Mouse (Mus musculus): ENCODE data around the gene Gm30083.
A peak's percentile ranks its signal among the peaks of the same experiment; 100 is the strongest.

Gene Gm30083

DNA sequence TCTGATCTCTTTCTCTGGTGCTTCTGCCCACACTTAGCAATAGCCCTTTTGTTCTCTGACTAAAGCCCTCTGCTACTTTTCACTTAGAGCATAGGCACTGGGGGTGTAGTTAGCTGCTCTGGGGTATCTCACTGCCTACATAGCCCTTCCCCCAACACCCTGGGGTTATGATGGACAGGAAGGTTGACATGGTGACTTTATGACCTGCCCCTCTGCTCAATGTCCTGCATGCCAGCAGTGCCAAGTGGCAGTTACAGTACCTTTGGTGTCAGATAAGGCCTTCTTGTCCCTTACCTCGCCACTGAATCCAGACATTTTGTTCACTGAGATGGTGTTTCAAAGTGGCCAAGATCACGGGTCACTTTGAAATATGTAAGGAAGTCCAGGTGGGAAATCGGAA, at the start of gene Gm30083:
Gene Gm30083 (minus strand): TSS at position 120 of the 400 bp plus-strand sequence.
- DNase-seq (ENCODE audit: low read depth) = no peak

DNA sequence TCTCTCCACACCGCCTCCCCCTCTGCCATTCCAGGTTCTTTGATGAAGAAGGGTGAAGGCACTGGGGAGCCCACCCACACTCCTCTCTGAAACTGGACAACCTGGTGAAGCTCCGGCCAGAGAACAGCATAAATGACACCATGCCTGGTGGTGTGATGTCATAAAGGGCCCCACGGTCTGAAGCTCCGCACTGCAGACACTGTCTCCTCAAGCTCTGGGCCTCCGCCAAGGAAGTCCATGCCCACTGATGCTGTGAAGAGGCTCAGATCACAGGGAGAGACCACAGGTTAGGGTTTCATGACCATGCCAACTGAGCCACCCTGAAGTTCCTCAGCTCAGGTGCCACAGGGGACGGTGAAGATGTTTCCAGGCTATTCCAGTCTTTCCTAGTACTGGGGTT, 37.5 kb upstream of the Gm30083 start, which contains the start of gene Antxrl:
Gene Antxrl (plus strand): TSS at position 192 of the 400 bp plus-strand sequence.
- no peak for DNase-seq (ENCODE audit: low read depth)

DNA sequence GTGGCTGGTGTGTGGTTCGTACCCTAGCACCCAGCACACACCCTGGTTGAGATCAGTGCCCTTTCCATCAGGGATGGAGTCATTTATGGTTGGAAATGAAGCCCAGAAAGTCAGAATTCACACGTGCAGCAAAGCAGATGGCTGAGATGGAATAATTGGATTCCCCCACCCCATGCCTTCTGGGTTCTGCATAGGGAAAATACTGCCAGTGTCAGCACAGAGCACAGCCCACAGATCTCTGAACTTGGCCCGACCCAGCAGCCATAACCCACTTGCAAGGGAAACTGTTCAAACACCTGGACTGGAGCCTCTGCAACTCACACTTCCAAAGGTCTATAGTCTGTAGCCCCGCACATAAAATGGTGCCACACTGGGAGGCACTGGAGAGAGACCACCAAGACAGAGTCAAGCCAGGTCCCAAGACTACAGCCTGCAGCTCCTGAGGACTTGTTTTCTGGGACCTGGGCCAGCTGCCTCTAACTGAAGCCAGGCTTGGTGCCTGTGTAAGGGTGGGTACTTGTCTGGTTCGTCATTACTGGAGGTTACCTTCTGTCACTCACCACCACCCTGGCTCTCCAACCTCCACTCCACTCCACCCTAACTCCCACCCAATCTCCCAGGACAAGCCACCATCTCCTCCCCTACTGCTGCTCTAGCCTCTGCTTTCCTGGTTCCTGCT, 35.3 kb upstream of the Gm30083 start:
- DNase-seq (ENCODE audit: low read depth) = no peak

GRCm38 (mm10) chr14:34043341-34043740, 28.4 kb upstream of the Gm30083 start:
- no peak for DNase-seq (ENCODE audit: low read depth)

DNA sequence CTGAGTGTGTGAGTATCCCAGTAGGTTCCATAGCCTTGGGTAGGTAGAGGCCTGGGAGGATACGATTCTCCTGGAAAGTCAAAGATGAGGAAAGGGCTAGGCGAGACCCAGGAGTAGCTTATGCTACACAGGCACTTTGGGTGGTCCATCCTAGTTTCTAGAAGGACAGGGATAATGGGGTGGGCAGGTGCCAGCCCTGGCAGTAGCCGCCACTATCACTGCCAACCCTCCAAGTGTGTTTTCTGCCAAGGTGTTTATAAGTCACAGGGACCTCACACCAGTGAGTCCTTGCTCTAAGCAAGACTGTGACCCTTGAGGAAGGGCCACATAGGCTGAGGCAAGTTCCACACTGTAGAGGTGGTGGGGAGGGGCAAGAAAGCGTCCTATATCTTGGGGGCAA, 26.3 kb upstream of the Gm30083 start:
- no peak for DNase-seq (ENCODE audit: low read depth)

- DNase-seq (ENCODE audit: low read depth) = no peak
Measured at GRCm38 (mm10) chr14:34033841-34034610, 19.0 kb upstream of the Gm30083 start.

DNA sequence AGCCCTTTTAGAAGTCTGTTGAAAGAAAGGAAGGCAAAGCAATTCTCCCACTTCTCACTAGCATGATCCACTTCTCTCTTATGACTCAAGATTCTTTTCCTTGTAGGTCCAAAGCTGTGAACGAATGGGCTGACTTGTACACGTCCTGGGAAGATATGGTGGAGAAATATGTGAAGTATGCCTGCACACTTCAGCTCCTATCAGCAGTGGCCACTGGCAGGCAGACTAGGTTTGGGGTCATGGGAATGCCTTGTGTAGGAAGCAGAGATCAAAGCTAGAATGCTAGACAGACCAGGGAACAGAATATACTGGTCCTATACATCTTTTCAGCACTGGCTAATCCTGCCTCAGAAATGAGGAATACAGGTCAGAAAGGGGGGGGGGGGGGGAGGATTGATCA, 11.7 kb upstream of the Gm30083 start:
- no peak for DNase-seq (ENCODE audit: low read depth)

GRCm38 (mm10) chr14:34016938-34017337, 2.0 kb upstream of the Gm30083 start:
- no peak for DNase-seq (ENCODE audit: low read depth)

DNA sequence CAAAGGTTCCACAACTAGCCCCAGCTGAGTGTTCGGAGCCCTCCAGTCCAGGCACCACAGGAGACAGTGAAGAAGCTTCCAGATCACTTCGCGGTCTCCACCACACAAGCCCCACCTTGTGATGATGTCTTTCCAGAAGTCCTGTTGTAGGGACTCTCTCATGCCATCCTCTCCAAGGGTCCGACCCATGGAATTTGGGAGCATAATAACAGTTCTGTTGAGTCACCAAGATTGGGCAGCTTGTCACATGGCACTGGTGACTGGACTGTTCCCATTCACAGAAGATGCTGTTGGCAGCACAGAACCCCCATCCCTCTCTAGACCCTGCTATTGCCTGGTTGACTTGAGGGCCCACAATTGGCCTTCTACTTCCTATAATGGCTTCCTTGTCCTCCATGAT, 1.4 kb upstream of the Gm30083 start, which contains the start of gene Gm5460:
Gene Gm5460 (plus strand): TSS at position 378 of the 400 bp plus-strand sequence.
- DNase-seq (ENCODE audit: low read depth) = no peak

GRCm38 (mm10) chr14:34002358-34002757, 12.6 kb downstream of the Gm30083 start:
- no peak for DNase-seq (ENCODE audit: low read depth)

DNA sequence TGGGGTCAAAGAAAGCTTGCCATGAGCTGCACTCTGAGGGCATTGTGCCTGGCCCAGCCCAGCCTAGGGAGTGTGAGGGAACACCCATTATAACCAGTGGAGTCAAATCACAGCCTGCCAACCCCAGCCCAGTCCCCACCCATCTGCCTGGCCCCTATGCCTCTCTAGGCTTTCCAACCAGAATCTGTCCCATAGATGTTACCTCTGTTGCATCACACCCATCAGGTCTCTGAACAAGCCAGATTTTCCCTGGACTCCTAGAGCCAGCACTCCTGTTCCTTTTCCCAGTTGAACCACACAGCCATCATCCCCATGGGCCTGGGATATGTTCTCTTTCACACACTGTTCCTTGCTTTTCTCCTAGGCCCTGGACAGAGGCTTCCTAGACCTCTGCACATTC, 13.5 kb downstream of the Gm30083 start:
- no peak for DNase-seq (ENCODE audit: low read depth)

DNA sequence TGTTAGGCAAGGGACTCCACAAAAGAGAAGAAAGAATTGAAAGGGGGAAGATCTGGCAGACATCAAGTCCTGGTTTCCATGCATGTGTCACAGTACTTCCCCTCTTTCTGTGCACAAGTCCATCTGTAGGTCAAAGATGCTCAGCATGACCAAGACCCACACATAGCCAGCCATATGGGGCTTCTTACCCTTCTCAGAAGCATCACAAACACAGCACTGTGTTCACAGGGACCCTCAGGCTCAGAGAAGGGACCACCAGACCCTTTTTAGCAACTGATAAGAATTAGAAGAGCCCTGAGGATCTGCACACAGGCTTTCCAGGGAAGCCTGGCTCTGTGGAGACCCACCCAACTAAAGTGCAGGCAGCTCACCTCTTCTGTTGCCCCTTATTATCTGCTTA, 14.9 kb downstream of the Gm30083 start:
- no peak for DNase-seq (ENCODE audit: low read depth)

DNA sequence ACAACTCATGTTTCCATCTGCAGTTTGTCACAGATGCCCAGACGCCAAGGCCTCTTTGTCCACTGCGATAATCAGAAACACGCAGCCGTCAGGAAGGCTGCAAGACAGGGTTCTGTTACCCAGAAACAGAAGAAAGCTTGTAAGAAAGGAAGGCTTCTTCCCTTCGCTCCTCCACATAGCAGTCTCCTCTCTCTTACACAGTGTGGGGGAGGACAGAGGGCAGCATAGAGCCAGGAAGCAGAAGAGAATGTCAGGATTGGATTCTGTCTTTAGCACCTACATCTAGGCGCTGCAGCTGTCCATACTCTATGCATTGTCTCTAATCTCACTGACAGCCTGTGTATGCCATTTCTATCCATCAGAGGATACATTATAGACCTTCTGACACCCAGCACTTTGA, 17.6 kb downstream of the Gm30083 start:
- no peak for DNase-seq (ENCODE audit: low read depth)

DNA sequence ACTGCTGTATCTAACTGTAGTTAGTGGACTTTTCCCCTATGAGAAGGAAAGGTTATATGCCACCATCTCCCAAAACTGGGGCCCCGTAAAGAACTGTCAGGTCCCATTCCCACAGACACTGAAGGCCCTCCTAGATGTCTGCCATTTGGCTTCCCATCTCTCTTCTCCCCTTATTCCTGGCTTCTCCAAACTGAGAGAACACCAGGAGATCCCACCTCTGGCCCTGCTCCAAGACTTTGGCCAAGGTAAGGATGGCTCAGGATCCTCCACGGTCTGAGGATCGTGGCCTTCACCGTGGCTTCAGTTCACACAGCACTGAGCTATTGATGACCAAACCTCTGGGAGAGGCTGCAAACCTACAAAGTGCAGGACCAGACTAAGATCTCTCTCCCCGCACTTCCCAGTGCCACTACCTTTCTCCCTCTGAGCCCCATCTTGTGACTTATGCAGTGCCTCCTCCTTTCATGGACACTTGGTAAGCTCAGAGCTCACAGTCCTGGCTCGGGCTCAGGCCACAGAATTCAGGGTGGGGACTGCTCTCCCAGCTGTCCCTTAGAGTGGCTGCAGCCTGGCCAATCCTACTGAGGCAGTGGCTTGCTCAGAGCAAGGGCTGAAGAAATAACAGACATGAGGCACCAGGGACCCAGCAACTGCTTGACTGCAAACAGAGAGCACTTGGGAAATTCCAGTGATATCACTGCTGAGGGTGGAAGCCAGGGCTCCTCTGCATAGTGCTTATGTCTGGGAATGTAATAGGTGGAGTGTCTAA, 21.3 kb downstream of the Gm30083 start:
- DNase-seq (ENCODE audit: low read depth) = no peak

GRCm38 (mm10) chr14:33993051-33993450, 21.9 kb downstream of the Gm30083 start:
- no peak for DNase-seq (ENCODE audit: low read depth)

DNA sequence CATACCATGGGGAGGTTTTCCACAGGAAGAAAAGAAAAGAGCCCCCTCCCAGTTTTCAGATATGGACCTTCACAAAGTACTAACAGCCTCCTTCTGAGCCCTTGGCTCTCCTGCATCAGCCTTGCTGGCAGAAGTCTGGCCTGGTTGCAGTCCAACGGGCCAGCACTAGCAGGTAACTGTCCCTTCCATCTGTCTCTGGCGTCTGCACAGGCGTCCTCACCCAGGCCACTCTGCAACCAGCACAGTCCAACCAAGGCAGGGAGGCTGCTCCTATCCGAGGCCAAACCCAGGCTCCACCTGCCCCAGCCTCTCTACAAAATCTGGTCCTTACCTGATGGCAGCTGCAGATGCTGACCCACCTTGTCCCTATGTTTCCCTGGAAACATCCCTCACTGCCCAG, 23.0 kb downstream of the Gm30083 start:
- no peak for DNase-seq (ENCODE audit: low read depth)

DNA sequence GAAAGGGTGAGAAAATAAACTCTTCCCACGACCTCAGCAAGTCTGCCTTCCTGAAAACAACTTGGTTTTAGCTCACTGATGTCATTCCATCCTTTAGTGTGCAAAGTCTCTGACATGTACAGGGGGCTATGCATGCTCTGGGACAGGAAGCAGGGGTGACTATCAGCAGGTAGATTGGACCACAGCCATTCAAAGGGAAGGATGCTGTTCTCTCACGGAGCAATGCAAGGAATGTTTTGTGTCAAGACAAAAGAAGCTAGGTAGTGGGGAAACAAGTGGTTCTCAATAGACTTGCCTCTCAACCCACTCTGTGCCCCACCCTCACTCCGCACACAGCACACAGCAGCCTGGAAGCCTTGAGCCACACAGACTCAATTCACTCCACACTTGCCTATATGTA, 25.8 kb downstream of the Gm30083 start:
- DNase-seq (ENCODE audit: low read depth) = no peak

DNA sequence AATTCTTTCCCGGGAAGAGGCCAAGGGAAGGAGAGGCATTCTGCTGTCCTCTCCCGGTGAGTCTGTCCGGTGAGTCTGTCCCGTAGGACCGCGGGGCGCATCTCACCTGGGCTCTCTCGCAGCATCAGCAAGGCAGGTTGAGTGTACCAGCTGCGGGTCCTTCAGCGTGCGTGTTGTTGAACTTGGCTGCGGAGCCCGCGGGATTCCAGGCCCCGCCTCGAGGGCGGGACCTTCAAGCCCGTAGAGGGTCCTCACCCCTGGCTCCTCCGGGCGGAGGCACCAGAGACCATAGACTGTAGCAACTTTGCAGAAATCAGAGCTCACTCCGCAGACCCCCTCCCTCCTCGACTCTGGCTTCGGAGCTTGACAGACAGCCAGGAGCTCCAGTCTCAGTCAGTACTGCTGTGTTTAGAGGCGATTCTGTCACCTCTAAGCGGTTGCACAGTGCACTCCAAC, 36.4 kb downstream of the Gm30083 start, which contains the start of gene Zfp488:
Gene Zfp488 (minus strand): TSS at position 161 of the 456 bp plus-strand sequence.
- no peak for DNase-seq (ENCODE audit: low read depth)

GRCm38 (mm10) chr14:33977748-33978147, 37.2 kb downstream of the Gm30083 start:
- no peak for DNase-seq (ENCODE audit: low read depth)

DNA sequence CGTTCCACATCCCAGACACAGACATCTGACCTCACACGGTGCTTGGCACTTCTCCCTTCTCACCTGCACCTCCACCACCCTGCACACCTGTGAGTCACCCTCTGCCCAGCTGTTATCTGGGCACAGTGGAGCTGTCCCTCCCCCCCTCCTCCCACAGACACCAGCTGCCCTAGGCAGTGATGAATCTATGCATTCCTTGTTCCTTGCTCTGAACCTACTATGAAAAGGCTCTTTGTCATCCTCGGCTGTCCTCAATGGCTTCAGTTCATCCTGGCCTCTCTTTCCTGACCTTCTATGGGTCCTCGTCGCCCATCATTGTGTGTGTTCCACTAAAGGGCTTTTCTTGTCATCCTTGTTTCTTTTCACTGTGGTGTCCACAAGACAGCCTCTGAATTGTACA, 40.2 kb downstream of the Gm30083 start:
- no peak for DNase-seq (ENCODE audit: low read depth)

DNA sequence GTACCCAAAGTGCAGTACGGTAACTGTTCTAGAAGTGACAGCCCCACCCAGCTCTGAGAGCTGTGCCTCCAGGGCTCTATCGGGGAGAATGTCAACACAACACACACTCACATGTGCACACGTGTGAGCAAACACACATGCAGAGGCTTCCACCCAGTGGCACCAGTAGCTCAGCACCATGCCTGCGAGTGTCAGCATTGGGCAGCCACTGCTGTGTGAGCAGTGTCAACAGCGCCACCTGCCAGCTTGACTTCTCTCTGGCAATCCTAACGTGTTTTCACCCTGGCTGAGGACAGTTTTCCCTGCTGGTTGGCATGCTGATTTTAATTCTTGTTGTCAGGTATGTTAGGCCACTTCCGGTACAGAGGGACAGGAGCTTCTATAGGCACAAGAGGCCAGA, 42.3 kb downstream of the Gm30083 start:
- no peak for DNase-seq (ENCODE audit: low read depth)

DNA sequence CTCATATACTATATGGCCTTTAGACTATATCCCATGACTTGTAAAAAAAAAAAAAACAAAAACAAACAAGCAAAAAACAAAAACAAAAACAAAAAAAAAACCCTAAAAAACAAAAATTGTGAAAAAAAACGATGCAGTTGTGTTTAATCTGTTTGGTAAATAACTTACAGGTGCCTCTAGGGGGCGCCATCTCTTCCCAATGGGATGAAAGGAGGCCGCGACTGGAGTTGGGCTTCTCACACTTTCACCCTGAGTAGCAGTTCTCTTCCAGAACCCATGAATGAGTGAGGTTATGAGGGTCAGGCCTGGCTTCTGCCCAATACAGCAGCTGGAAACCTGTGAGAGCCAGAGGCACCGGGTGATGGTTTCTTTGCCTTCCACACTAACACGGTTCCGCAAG, 49.3 kb downstream of the Gm30083 start:
- DNase-seq (ENCODE audit: low read depth) = no peak

GRCm38 (mm10) chr14:33959341-33959740, 55.6 kb downstream of the Gm30083 start:
- peak; percentile 5 for DNase-seq (ENCODE audit: low read depth)

Data from fibroblast of lung, adult 2 months (primary cell).